Mouse (Mus musculus) midbrain, postnatal 0 days (tissue): ENCODE data around the gene Inafm1. TPM values are rescaled to one million over a fixed set of nuclear protein-coding genes. Genes with fewer than 3 reads are reported as not detected.

Experiments
- ATAC-seq: fragments of 200-750 bp; cut with Nextera tagmentation; 2 replicates; pipeline ENCODE4 v1.8.0; 2017; ENCODE audit warnings: moderate number of reproducible peaks, mild to moderate bottlenecking, moderate TSS enrichment, moderate library complexity; ENCODE audit not compliant: low FRiP score
- DNase-seq: peaks from one replicate; pipeline ENCODE4 v3.0.0-alpha.2; 2015; ENCODE audit warnings: low spot score
- H3K27ac ChIP-seq: fragments of 300-500 bp; sonication (generic); 2 replicates; pipeline ENCODE4 v1.5.1; 2014; ENCODE audit warnings: low read depth, mild to moderate bottlenecking, low read length, mixed read lengths
- H3K27me3 ChIP-seq: fragments of 300-500 bp; sonication (generic); 2 replicates; pipeline ENCODE4 v1.6.1; 2014; ENCODE audit warnings: low read length, control low read depth, mixed read lengths; ENCODE audit not compliant: insufficient read depth
- H3K36me3 ChIP-seq: fragments of 300-500 bp; sonication (generic); 2 replicates; pipeline ENCODE4 v1.6.1; 2014; ENCODE audit warnings: low read length, control low read depth, mixed read lengths; ENCODE audit not compliant: insufficient read depth
- H3K4me1 ChIP-seq: fragments of 300-500 bp; sonication (generic); 2 replicates; pipeline ENCODE4 v1.6.1; 2014; ENCODE audit warnings: mild to moderate bottlenecking, control low read depth, antibody characterized with exemption, low read length, mixed read lengths; ENCODE audit not compliant: insufficient read depth
- H3K4me2 ChIP-seq: fragments of 300-500 bp; sonication (generic); 2 replicates; pipeline ENCODE4 v1.6.1; 2014; ENCODE audit warnings: low read depth, mild to moderate bottlenecking, low read length, mixed read lengths; ENCODE audit not compliant: poor library complexity, severe bottlenecking
- H3K4me3 ChIP-seq: fragments of 300-500 bp; sonication (generic); 2 replicates; pipeline ENCODE4 v1.5.1; 2014; ENCODE audit warnings: low read depth, mild to moderate bottlenecking, low read length, moderate library complexity
- H3K9ac ChIP-seq: fragments of 300-500 bp; sonication (generic); replicated peaks from 2 replicates; pipeline ENCODE4 v1.6.1; 2014; ENCODE audit warnings: mild to moderate bottlenecking, low read length, moderate library complexity, mixed read lengths; ENCODE audit not compliant: poor library complexity, severe bottlenecking
- H3K9me3 ChIP-seq: fragments of 300-500 bp; sonication (generic); 2 replicates; pipeline ENCODE4 v1.6.1; 2016; ENCODE audit warnings: low read length, control low read depth
- CTCF ChIP-seq: IDR thresholded peaks from 2 replicates; pipeline ENCODE4 v1.5.1; 2016; ENCODE audit warnings: antibody characterized with exemption, mild to moderate bottlenecking
- WGBS: fragments of 180-500 bp; shearing (Covaris S2); extraction: QIAGEN DNeasy Blood & Tissue Kit; methylation state at CpG from one replicate; pipeline ENCODE4 v1.1.7; 2014; 5-methylcytosine and 5-hydroxymethylcytosine counted together
- polyA plus RNA-seq: library from polyadenylated mRNA; unstranded; fragments of >200 nt; fragmentation: Nextera tagmentation; extraction: Ambion mirVana; gene quantifications from 2 replicates; pipeline ENCODE4 v1.2.1, GENCODE M21; 2015
- total RNA-seq: library from RNA; depleted of rRNA; stranded (reverse); fragments of >200 nt; gene quantifications from 2 replicates; pipeline ENCODE4 v1.2.3, GENCODE M21; 2014

The Inafm1 gene
- total and polyA plus RNA-seq, 2 experiments from 2014 or later: 60.5 to 84.2 TPM

DNA sequence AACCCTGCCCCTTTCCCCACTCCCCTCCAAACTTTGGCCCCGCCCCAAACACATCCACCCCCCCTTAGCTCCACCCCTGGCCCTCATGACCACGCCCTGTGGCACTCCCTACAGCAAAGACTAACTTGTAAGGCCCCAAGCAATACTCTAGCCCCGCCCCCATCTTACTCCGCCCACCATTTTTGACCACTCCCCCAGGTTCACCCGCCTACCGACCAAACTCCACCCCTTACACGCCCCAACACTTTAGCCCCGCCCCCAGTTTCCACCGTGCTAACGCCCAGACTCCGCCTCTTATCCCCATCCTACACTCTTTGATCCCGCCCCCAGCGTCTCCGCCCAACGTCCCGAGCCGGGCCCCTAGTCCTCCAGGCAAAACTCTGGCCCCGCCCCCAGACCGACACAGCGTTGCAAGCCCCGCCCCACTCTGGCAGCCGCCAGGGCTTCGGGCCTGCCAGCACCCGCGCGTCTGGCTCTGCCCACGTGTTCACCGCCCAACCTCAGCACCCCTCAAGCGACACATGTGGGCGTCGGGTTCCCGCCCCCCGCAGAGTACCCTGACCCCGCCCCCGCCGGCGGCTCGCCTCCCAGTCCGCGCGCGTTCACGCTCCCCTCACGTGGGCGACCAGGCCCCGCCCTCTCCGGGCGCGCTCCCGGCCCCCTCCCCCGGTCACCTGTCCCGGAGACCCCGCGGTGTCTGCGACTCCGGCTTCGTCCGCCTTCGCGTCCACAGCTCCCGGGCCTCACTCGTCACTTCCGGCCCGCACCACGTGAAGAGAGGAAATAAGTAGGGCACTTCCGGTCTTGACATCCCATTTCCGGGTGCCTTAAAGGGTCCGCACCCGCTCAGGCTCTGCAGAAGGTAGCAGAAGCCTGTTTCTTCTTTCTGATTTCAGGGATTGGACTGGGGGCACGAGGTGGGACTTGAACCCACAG, 12.9 kb upstream of the Inafm1 start, which contains the start of gene Ccdc9:
Gene Ccdc9 (minus strand): TSS at position 770 of the 936 bp plus-strand sequence.
- H3K27me3 ChIP-seq: no peaks in the 10 kb centered on the region
- peak within 1 kb of the TSS; percentile 57 for H3K9ac ChIP-seq
- ATAC-seq (peak; percentile 95), DNase-seq (peak; percentile 99)
- peak within 1 kb of the TSS; percentile 59 for H3K4me2 ChIP-seq
- peak within 1 kb of the TSS; percentile 85 for H3K27ac ChIP-seq
- no peaks in the 10 kb centered on the region for H3K9me3 ChIP-seq
- peaks cover 17% of the 10 kb centered on the region for H3K36me3 ChIP-seq
- TF ChIP-seq CTCF: no peak; the same call in 1 of the 2 replicates
- under 1% methylated on average over 64 of the region's 70 CpGs for WGBS
- H3K4me3 ChIP-seq: peak within 1 kb of the TSS; percentile 52
- H3K4me1 ChIP-seq: 0 out of 2 replicates have a peak, but pooled peaks cover 6% of the 10 kb centered on the region

GRCm38 (mm10) chr7:16285450-16286025, 12.1 kb upstream of the Inafm1 start:
- Histone ChIP-seq H3K27ac (0 out of 2 replicates have a peak overlapping the region, but pooled peaks have one; percentile 85), H3K4me1 (0 out of 2 replicates have a peak, but pooled peaks cover 6% of the 10 kb centered on the region), H3K9me3 (no peaks in the 10 kb centered on the region), H3K36me3 (peaks cover 25% of the 10 kb centered on the region), H3K27me3 (no peaks in the 10 kb centered on the region), H3K4me2 (peak overlapping the region; percentile 59), H3K9ac (no peak overlapping the region), H3K4me3 (peak overlapping the region; percentile 52)
- no peak for TF ChIP-seq CTCF
- 4% methylated on average over 14 of the region's 14 CpGs for WGBS
- peak; percentile 41 for ATAC-seq
- no peak for DNase-seq

- H3K27ac ChIP-seq: no peak overlapping the region
- WGBS: 70% methylated on average over 9 of the region's 9 CpGs
- no peak overlapping the region for H3K9ac ChIP-seq
- H3K27me3 ChIP-seq: no peaks in the 10 kb centered on the region
- H3K9me3 ChIP-seq: no peaks in the 10 kb centered on the region
- TF ChIP-seq CTCF: no peak
- ATAC-seq (no peak), DNase-seq (no peak)
- no peak overlapping the region for H3K4me2 ChIP-seq
- 0 out of 2 replicates have a peak, but pooled peaks cover 6% of the 10 kb centered on the region for H3K4me1 ChIP-seq
- peaks cover 27% of the 10 kb centered on the region for H3K36me3 ChIP-seq
- H3K4me3 ChIP-seq: no peak overlapping the region
Observed at GRCm38 (mm10) chr7:16284904-16285303, 11.5 kb upstream of the Inafm1 start.

- ATAC-seq: no peak
- DNase-seq: no peak
- no peak for TF ChIP-seq CTCF
Observed at GRCm38 (mm10) chr7:16284001-16284400, 10.6 kb upstream of the Inafm1 start.

DNA sequence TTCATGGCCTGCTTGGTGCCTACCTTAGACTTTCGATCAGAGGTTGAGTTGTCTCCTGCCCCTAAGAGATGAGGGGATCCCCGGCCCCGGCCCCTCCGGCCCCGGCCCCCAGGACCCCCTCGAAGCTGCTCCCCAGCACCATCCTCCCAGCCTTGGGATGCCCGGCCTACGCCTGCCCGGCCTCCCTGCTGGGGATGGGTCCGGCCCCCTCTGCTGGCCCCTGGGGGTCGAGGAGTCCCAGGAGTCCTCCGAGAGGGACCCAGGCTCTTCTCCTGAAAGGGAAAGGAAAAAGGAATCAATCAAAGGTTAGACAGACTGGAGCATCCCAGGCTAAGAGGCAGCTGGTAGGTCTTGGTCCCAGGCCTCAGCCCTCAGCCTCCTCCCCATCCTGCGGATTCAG, 8.9 kb upstream of the Inafm1 start:
- TF ChIP-seq CTCF: no peak
- H3K9ac ChIP-seq: no peak overlapping the region
- 0 out of 2 replicates have a peak, but pooled peaks cover 6% of the 10 kb centered on the region for H3K4me1 ChIP-seq

More at GRCm38 (mm10) chr7:16284001-16284400, 10.6 kb upstream of the Inafm1 start:
- no peaks in the 10 kb centered on the region for H3K27me3 ChIP-seq
- H3K4me2 ChIP-seq: no peak overlapping the region
- H3K27ac ChIP-seq: no peak overlapping the region
- 93% methylated on average over 8 of the region's 8 CpGs for whole genome bisulfite sequencing
- no peaks in the 10 kb centered on the region for H3K9me3 ChIP-seq
- no peak overlapping the region for H3K4me3 ChIP-seq
- H3K4me1 ChIP-seq: 0 out of 2 replicates have a peak, but pooled peaks cover 6% of the 10 kb centered on the region
- H3K9ac ChIP-seq: no peak overlapping the region
- H3K36me3 ChIP-seq: peaks cover 27% of the 10 kb centered on the region

More for the DNA sequence above, 8.9 kb upstream of the Inafm1 start:
- 95% methylated on average over 11 of the region's 13 CpGs for WGBS
- Histone ChIP-seq H3K4me3 (no peak overlapping the region), H3K9me3 (no peaks in the 10 kb centered on the region), H3K36me3 (peaks cover 32% of the 10 kb centered on the region), H3K4me2 (no peak overlapping the region), H3K27ac (no peak overlapping the region), H3K27me3 (no peaks in the 10 kb centered on the region)
- no peak for ATAC-seq
- DNase-seq: no peak
